Mouse (Mus musculus): ENCODE results near the gene Higd1a.

GRCm38 (mm10) chr9:121873578-121873977 lies 15.4 kb upstream of the Higd1a start:
- no peak for TF ChIP-seq CTCF (IDR thresholded peaks at IDR 0.05; ENCODE audit: borderline replicate concordance, control insufficient read depth, extremely low read depth, insufficient read depth, low read length, poor library complexity)
- no peak for TF ChIP-seq POLR2A (IDR thresholded peaks at IDR 0.05; ENCODE audit: control insufficient read depth, extremely low read depth, insufficient read depth, low read length, poor library complexity)
